Mouse (Mus musculus) kidney, postnatal 10 days (tissue): Measurements from ENCODE around the gene Olfr1234.

Experiments used
- DNase-seq: peaks from one replicate; pipeline ENCODE4 v3.0.0; 2021; ENCODE audit warnings: mixed read lengths

The Olfr1234 gene

GRCm38 (mm10) chr2:89364765-89365164, at the start of gene Olfr1234:
Gene Olfr1234 (minus strand): TSS chr2:89364865.
- DNase-seq = no peak

GRCm38 (mm10) chr2:89409576-89409975, 44.9 kb upstream of the Olfr1234 start, which contains the start of gene Olfr1238:
Gene Olfr1238 (minus strand): TSS chr2:89409676.
- DNase-seq = no peak

GRCm38 (mm10) chr2:89400882-89401281, 36.2 kb upstream of the Olfr1234 start:
- DNase-seq = no peak

DNA sequence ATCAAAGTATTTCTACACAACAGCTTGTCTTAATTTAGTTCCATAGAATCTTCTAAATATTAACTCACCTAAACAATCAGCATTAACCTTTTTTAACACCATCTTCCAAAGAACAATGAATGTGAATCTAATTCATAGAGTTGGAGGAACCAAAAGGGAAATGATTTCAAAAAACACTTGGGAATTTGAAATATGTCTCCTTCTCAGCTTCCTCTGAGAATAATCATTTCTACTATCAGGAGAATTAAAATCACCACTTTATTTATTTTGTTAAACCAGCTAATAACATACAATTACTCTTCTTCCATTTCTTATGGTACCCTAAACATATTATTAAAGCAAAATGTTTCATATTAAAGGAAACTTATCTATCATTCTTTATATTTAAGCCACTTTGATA, 22.4 kb downstream of the Olfr1234 start, which contains the start of gene Olfr1233:
Gene Olfr1233, minus strand, starts transcription at position 101 of the 400 bp plus-strand sequence.
- DNase-seq = no peak

GRCm38 (mm10) chr2:89329575-89329974, 35.1 kb downstream of the Olfr1234 start, which contains the start of gene Olfr1232:
Gene Olfr1232 (minus strand): TSS chr2:89329675.
- DNase-seq = no peak
